Mouse (Mus musculus) colon, adult 2 months (tissue): ENCODE results near the gene Chil6. TPM values are rescaled to one million over a fixed set of nuclear protein-coding genes. Genes with fewer than 3 reads are reported as not detected.

ENCODE experiments used
- polyA plus RNA-seq: library from polyadenylated mRNA; depleted of rRNA; stranded (reverse); fragments of >200 nt; gene quantifications from 2 replicates; pipeline ENCODE4 v1.2.3, GENCODE M21; 2012; rRNA removed

Chil6 gene
- polyA plus RNA-seq: not detected in 2 replicates

DNA sequence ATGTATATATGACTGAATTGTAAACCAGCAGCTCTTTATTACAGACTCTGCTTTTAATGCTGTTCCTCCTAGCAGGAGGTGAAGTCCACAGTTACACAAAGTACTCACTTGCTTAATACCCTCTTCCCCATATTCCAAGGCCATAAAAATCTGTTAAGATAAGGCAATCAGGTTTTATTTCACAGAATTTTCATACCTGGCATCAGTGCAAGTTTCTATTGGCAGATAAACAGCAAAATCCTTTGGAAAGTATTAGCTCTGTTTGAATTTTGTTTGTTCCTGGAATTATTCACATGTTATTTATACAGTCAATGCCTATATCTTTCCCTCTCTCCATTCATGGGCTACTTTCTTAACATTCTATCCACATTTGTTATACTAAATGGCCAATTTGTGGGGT, at the start of gene Chil6:
TSS of gene Chil6 (minus strand) at position 101 of the 400 bp plus-strand sequence.

Other genes starting within 250 kb of the Chil6 start
- gene Chil3, start 238.6 kb downstream of the Chil6 start, polyA plus RNA-seq: 0.07 TPM in 1 of 2 replicates, not detected in the other
- gene Chil4, start 186.7 kb downstream of the Chil6 start, polyA plus RNA-seq: not detected in 2 replicates
- 19.2 and 19.8 TPM in 2 replicates for gene Dennd2d, start 76.2 kb upstream of the Chil6 start, polyA plus RNA-seq
- 38.0 and 39.1 TPM in 2 replicates for gene Dram2, start 141.6 kb upstream of the Chil6 start, polyA plus RNA-seq
- 18.2 and 28.1 TPM in 2 replicates for gene Cept1, start 141.6 kb upstream of the Chil6 start, polyA plus RNA-seq